Comparison of ENCODE assay signal across 8 mouse cellular contexts in the genomic region with DNA sequence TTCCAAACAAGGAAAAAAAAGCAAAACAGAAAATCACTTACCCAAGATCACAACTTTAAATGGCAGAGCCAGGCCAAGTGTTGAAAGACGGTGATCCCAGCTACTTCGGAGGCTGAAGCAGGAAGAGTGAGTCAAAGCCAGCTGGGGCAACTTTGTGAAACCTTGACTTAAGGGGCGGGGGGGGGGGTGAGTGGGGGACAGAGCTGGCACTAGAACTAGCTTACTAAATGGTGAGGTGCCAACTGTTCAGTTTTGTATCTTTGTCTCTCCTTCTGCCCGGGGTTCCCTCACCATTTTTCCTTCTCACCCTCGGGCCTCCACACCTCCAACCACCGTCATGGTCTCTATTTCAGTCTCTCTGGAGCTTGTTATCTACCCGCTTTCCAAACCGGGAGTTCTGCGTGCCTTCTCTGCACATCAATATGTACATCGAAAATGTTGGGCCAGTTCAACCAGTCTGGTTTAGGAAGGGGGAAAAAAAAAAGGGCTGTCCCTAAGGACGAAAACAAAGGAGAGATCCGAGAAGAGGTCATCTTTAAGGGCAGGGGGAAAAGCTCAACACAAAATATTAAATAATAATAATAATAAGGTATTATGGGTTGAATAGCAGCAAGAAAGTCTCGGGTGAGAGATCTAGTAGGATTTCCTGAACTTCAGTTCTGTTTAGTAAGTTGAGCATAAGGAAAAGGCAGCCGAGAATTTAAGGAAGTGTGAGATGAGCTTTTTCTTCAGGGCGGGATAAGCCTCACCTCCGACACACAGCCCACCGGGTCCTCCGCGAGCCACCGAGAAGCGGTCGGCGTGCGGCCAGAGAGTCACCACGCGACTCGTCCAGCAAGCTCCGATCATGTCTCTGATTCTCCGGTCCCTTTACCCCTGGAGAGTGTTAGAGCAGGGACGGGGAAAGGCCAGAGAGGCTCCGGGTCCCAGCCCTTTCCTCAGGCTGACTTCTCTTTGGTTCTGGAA. TPM values are rescaled to one million over a fixed set of nuclear protein-coding genes. Genes with fewer than 3 reads are reported as not detected.
DNase-seq lines count a peak whose midpoint lies in the region; ATAC-seq and TF ChIP-seq lines count a peak whose summit lies in the region.

No protein-coding gene starts in this region.

- peak overlapping the region; percentile 89 for H3K9ac ChIP-seq in lung, embryonic 15.5 days
- H3K9ac ChIP-seq in intestine, postnatal 0 days (ENCODE audit: low read depth, low read length) = peak overlapping the region; percentile 79
- H3K9ac ChIP-seq in neural tube, embryonic 13.5 days = peak overlapping the region; percentile 86

- peak overlapping the region; percentile 86 for H3K4me2 ChIP-seq in lung, embryonic 15.5 days
- peak overlapping the region; percentile 67 for H3K4me2 ChIP-seq in intestine, postnatal 0 days (replicated peaks; ENCODE audit: low read depth)
- peak overlapping the region; percentile 82 for H3K4me2 ChIP-seq in neural tube, embryonic 13.5 days

- peak; percentile 5; the same call in 1 of the 2 replicates for ATAC-seq in lung, embryonic 15.5 days (ENCODE audit: borderline replicate concordance, extremely low read depth, low FRiP score, low TSS enrichment)
- peak; percentile 44 for ATAC-seq in erythroblast, adult 5-6 weeks (replicated peaks; ENCODE audit: low FRiP score, poor library complexity, severe bottlenecking)
- no peak for ATAC-seq in intestine, postnatal 0 days
- ATAC-seq in neural tube, embryonic 13.5 days (ENCODE audit: low read depth) = peak; percentile 21

- H3K4me3 ChIP-seq in lung, embryonic 15.5 days = peak overlapping the region; percentile 86
- peak overlapping the region; percentile 67 for H3K4me3 ChIP-seq in intestine, postnatal 0 days (ENCODE audit: low read depth, low read length)
- H3K4me3 ChIP-seq in neural tube, embryonic 13.5 days = peak overlapping the region; percentile 90

- no peaks in the 10 kb centered on the region for H3K27me3 ChIP-seq in lung, embryonic 15.5 days
- no peaks in the 10 kb centered on the region for H3K27me3 ChIP-seq in intestine, postnatal 0 days (replicated peaks; ENCODE audit: control insufficient read depth, insufficient read depth, low read length)
- H3K27me3 ChIP-seq in neural tube, embryonic 13.5 days = no peaks in the 10 kb centered on the region

- no peak for DNase-seq in lung, postnatal 25 days (ENCODE audit: low spot score)
- DNase-seq in right cerebral cortex, postnatal 25 days = no peak
- no peak for DNase-seq in embryo, embryonic 9.5 days (ENCODE audit: extremely low spot score)
- no peak for DNase-seq in cerebellum, postnatal 36 days

- WGBS in lung, embryonic 15.5 days = 7% methylated on average over 31 of the region's 31 CpGs
- WGBS in intestine, postnatal 0 days = 6% methylated on average over 31 of the region's 31 CpGs
- WGBS in neural tube, embryonic 13.5 days = 13% methylated on average over 31 of the region's 31 CpGs

- H3K4me1 ChIP-seq in lung, embryonic 15.5 days = peaks cover 60% of the 10 kb centered on the region
- H3K4me1 ChIP-seq in intestine, postnatal 0 days (replicated peaks; ENCODE audit: control insufficient read depth, insufficient read depth, low read length) = peaks cover 19% of the 10 kb centered on the region; the same call in 1 of the 2 replicates
- peaks cover 62% of the 10 kb centered on the region for H3K4me1 ChIP-seq in neural tube, embryonic 13.5 days (replicated peaks)

- no peak for TF ChIP-seq CTCF in intestine, postnatal 0 days (IDR thresholded peaks at IDR 0.05; ENCODE audit: low read depth)

- H3K9me3 ChIP-seq in lung, embryonic 15.5 days = no peaks in the 10 kb centered on the region
- no peaks in the 10 kb centered on the region for H3K9me3 ChIP-seq in intestine, postnatal 0 days (ENCODE audit: control insufficient read depth)
- H3K9me3 ChIP-seq in neural tube, embryonic 13.5 days = no peaks in the 10 kb centered on the region

- peak overlapping the region; percentile 88 for H3K27ac ChIP-seq in lung, embryonic 15.5 days
- peak overlapping the region; percentile 82 for H3K27ac ChIP-seq in intestine, postnatal 0 days (ENCODE audit: low read depth, low read length)
- peak overlapping the region; percentile 88 for H3K27ac ChIP-seq in neural tube, embryonic 13.5 days (replicated peaks)

- H3K36me3 ChIP-seq in lung, embryonic 15.5 days = peaks cover 46% of the 10 kb centered on the region
- peaks cover 31% of the 10 kb centered on the region for H3K36me3 ChIP-seq in intestine, postnatal 0 days (ENCODE audit: control insufficient read depth, insufficient read depth)
- H3K36me3 ChIP-seq in neural tube, embryonic 13.5 days = peaks cover 47% of the 10 kb centered on the region

RNA-seq across cellular contexts. Expression of gene Sphk2, which starts 0.6 kb away (rescaled TPM):
- 26.4 and 26.5 TPM in 2 replicates for polyA plus RNA-seq in lung, embryonic 15.5 days (2015; fragmentation: Nextera tagmentation; extraction: Ambion mirVana)
- 4.6 and 7.9 TPM in 2 replicates for total RNA-seq in erythroblast, adult 5-6 weeks (2015; ENCODE audit: low replicate concordance)
- 2.1 and 2.6 TPM in 2 replicates for total RNA-seq in erythroblast, adult 5-6 weeks (2017; ENCODE audit: low replicate concordance)
- polyA plus RNA-seq in intestine, postnatal 0 days (2015; fragmentation: Nextera tagmentation; extraction: Ambion mirVana) = 55.1 and 55.9 TPM in 2 replicates
- polyA plus RNA-seq in neural tube, embryonic 13.5 days (2015; fragmentation: Nextera tagmentation; extraction: Ambion mirVana) = 25.1 and 26.3 TPM in 2 replicates

RNA-seq across cellular contexts. Expression of gene Rpl18, which starts 2.0 kb away (rescaled TPM):
- polyA plus RNA-seq in lung, embryonic 15.5 days (2015; fragmentation: Nextera tagmentation; extraction: Ambion mirVana) = 1,016 and 1,098 TPM in 2 replicates
- 423 and 424 TPM in 2 replicates for total RNA-seq in erythroblast, adult 5-6 weeks (2015; ENCODE audit: low replicate concordance)
- 286 and 289 TPM in 2 replicates for total RNA-seq in erythroblast, adult 5-6 weeks (2017; ENCODE audit: low replicate concordance)
- polyA plus RNA-seq in intestine, postnatal 0 days (2015; fragmentation: Nextera tagmentation; extraction: Ambion mirVana) = 708 and 740 TPM in 2 replicates
- polyA plus RNA-seq in neural tube, embryonic 13.5 days (2015; fragmentation: Nextera tagmentation; extraction: Ambion mirVana) = 570 and 614 TPM in 2 replicates

RNA-seq across cellular contexts. Expression of gene Fam83e, which starts 3.8 kb away (rescaled TPM):
- polyA plus RNA-seq in lung, embryonic 15.5 days (2015; fragmentation: Nextera tagmentation; extraction: Ambion mirVana) = 1.4 and 1.5 TPM in 2 replicates
- not detected in 2 replicates for total RNA-seq in erythroblast, adult 5-6 weeks (2015; ENCODE audit: low replicate concordance)
- not detected in 2 replicates for total RNA-seq in erythroblast, adult 5-6 weeks (2017; ENCODE audit: low replicate concordance)
- polyA plus RNA-seq in intestine, postnatal 0 days (2015; fragmentation: Nextera tagmentation; extraction: Ambion mirVana) = 16.6 and 16.7 TPM in 2 replicates
- 0.39 and 0.55 TPM in 2 replicates for polyA plus RNA-seq in neural tube, embryonic 13.5 days (2015; fragmentation: Nextera tagmentation; extraction: Ambion mirVana)

RNA-seq across cellular contexts. Expression of gene Spaca4, which starts 8.4 kb away (rescaled TPM):
- polyA plus RNA-seq in lung, embryonic 15.5 days (2015; fragmentation: Nextera tagmentation; extraction: Ambion mirVana) = not detected in 2 replicates
- total RNA-seq in erythroblast, adult 5-6 weeks (2015; ENCODE audit: low replicate concordance) = not detected in 2 replicates
- not detected in 2 replicates for total RNA-seq in erythroblast, adult 5-6 weeks (2017; ENCODE audit: low replicate concordance)
- polyA plus RNA-seq in intestine, postnatal 0 days (2015; fragmentation: Nextera tagmentation; extraction: Ambion mirVana) = 0.17 and 0.22 TPM in 2 replicates
- not detected in 2 replicates for polyA plus RNA-seq in neural tube, embryonic 13.5 days (2015; fragmentation: Nextera tagmentation; extraction: Ambion mirVana)

RNA-seq across cellular contexts. Expression of gene Dbp, which starts 12.3 kb away (rescaled TPM):
- polyA plus RNA-seq in lung, embryonic 15.5 days (2015; fragmentation: Nextera tagmentation; extraction: Ambion mirVana) = 2.7 and 3.1 TPM in 2 replicates
- 1.5 and 1.9 TPM in 2 replicates for total RNA-seq in erythroblast, adult 5-6 weeks (2015; ENCODE audit: low replicate concordance)
- 0.77 and 2.2 TPM in 2 replicates for total RNA-seq in erythroblast, adult 5-6 weeks (2017; ENCODE audit: low replicate concordance)
- polyA plus RNA-seq in intestine, postnatal 0 days (2015; fragmentation: Nextera tagmentation; extraction: Ambion mirVana) = 6.9 and 8.6 TPM in 2 replicates
- polyA plus RNA-seq in neural tube, embryonic 13.5 days (2015; fragmentation: Nextera tagmentation; extraction: Ambion mirVana) = 3.1 and 4.1 TPM in 2 replicates
